Mouse (Mus musculus) neural tube, embryonic 12.5 days (tissue): ENCODE measurements at regions not wholly inside any gene's neighbourhood (a gene's known extent, or its start where the extent isn't known, plus 50 kb on each side); places are given as distances from the start of the nearest gene placed in this dataset.

Source experiments
- ATAC-seq: fragments of 200-750 bp; cut with Nextera tagmentation; 2 replicates; pipeline ENCODE4 v1.8.0; 2017; ENCODE audit warnings: low read depth, mild to moderate bottlenecking, moderate TSS enrichment, moderate library complexity; ENCODE audit not compliant: low FRiP score
- H3K27ac ChIP-seq: fragments of 300-500 bp; sonication (generic); 2 replicates; pipeline ENCODE4 v1.5.1; 2016
- H3K27me3 ChIP-seq: fragments of 300-500 bp; sonication (generic); replicated peaks from 2 replicates; pipeline ENCODE4 v1.6.1; 2016; ENCODE audit warnings: mild to moderate bottlenecking
- H3K36me3 ChIP-seq: fragments of 300-500 bp; sonication (generic); 2 replicates; pipeline ENCODE4 v1.6.1; 2016; ENCODE audit warnings: mild to moderate bottlenecking
- H3K4me1 ChIP-seq: fragments of 300-500 bp; sonication (generic); 2 replicates; pipeline ENCODE4 v1.6.1; 2016
- H3K4me2 ChIP-seq: fragments of 300-500 bp; sonication (generic); replicated peaks from 2 replicates; pipeline ENCODE4 v1.6.1; 2016; ENCODE audit warnings: mild to moderate bottlenecking
- H3K4me3 ChIP-seq: fragments of 300-500 bp; sonication (generic); 2 replicates; pipeline ENCODE4 v1.5.1; 2016
- H3K9ac ChIP-seq: fragments of 300-500 bp; sonication (generic); 2 replicates; pipeline ENCODE4 v1.6.1; 2016; ENCODE audit warnings: mild to moderate bottlenecking
- H3K9me3 ChIP-seq: fragments of 300-500 bp; sonication (generic); 2 replicates; pipeline ENCODE4 v1.6.1; 2016; ENCODE audit warnings: mild to moderate bottlenecking
- WGBS: fragments of 180-500 bp; shearing (Covaris S2); methylation state at CpG from one replicate; pipeline ENCODE4 v1.1.7; 2016; 5-methylcytosine and 5-hydroxymethylcytosine counted together

- Histone ChIP-seq H3K9ac (no peak overlapping the region), H3K4me1 (no peaks in the 10 kb centered on the region), H3K4me2 (no peak overlapping the region), H3K9me3 (no peaks in the 10 kb centered on the region), H3K27me3 (no peaks in the 10 kb centered on the region), H3K4me3 (no peak overlapping the region), H3K27ac (no peak overlapping the region), H3K36me3 (no peaks in the 10 kb centered on the region)
- no peak for ATAC-seq
Measured at GRCm38 (mm10) chr17:89449391-89449790, 248.9 kb upstream of the Fshr start.

- ATAC-seq, result no peak
- no peaks in the 10 kb centered on the region for H3K9me3 ChIP-seq
- H3K27ac ChIP-seq, result no peak overlapping the region
- H3K9ac ChIP-seq, result no peak overlapping the region
- H3K36me3 ChIP-seq, result no peaks in the 10 kb centered on the region
- H3K4me1 ChIP-seq, result no peaks in the 10 kb centered on the region
- no peaks in the 10 kb centered on the region for H3K27me3 ChIP-seq
- H3K4me2 ChIP-seq, result no peak overlapping the region
- no peak overlapping the region for H3K4me3 ChIP-seq
- 90% methylated on average over 4 of the region's 4 CpGs for WGBS
Measured at GRCm38 (mm10) chr17:89434288-89434687, 233.8 kb upstream of the Fshr start.

DNA sequence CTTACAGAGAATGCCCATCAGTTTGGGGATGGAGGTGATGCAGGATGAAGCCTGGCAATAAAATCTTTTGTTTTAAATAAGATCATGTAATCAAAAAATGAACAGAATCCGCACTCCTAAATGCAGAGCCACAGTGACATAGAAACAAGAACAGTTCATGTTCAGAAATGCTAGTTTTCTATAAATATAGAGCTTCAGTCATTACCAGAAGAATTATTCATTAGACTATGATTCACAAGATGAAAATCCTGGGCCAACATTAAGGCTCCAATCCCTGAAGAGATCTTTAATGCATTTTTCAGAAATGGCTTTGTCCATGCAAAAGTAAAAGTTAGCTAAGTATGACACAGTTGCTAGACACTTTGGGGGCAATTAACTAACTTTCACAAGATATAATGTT, 209.6 kb upstream of the Fshr start:
- Histone ChIP-seq H3K9me3 (no peaks in the 10 kb centered on the region), H3K9ac (no peak overlapping the region), H3K27me3 (no peaks in the 10 kb centered on the region), H3K4me3 (no peak overlapping the region), H3K4me2 (no peak overlapping the region), H3K36me3 (no peaks in the 10 kb centered on the region), H3K4me1 (no peaks in the 10 kb centered on the region), H3K27ac (no peak overlapping the region)
- ATAC-seq, result no peak
- WGBS, result 92% methylated on average over 1 of the region's 1 CpGs

DNA sequence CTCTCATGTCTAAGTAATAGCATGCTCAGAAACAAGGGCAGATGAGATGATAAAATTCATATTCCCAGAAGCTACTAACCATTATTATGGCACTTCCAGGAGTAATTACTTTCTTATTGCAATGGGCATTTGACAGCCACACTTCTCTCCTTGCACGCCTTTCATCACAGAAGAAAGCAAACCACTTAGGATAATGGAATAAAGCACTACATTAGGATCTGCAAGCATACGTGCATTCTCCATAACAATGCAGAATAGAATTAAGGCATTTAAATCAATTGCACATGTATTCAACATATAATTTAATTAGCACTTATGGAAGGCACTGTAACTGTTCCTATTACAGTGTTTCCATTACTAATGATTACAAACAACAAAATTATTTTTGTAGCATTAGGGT, 205.1 kb upstream of the Fshr start:
- no peaks in the 10 kb centered on the region for H3K36me3 ChIP-seq
- H3K9me3 ChIP-seq, result no peaks in the 10 kb centered on the region
- no peak overlapping the region for H3K27ac ChIP-seq
- no peak for ATAC-seq
- WGBS, result 74% methylated on average over 2 of the region's 2 CpGs
- H3K9ac ChIP-seq, result no peak overlapping the region
- no peak overlapping the region for H3K4me3 ChIP-seq
- H3K4me2 ChIP-seq, result no peak overlapping the region
- no peaks in the 10 kb centered on the region for H3K4me1 ChIP-seq
- no peaks in the 10 kb centered on the region for H3K27me3 ChIP-seq

DNA sequence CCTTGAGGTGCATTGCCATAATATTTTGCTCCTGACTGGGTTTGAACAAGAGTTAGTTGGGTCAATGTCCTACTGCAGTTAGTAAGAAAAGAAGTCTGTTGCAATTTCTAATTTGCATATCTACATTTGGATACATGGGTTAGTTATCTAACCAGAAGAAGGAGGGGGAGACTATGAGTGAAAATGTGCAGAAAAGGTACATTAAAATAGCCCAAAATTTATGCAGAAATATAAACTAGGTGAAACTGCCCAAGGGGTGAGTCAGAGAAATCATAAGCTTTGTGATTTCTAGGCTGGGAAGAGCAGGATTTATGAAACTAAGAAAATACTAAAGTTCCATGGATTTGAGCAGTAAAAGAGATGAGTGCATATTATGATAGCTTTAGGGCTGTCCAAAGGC, 156.8 kb upstream of the Fshr start:
- Histone ChIP-seq H3K4me3 (no peak overlapping the region), H3K36me3 (no peaks in the 10 kb centered on the region), H3K4me1 (no peaks in the 10 kb centered on the region), H3K9me3 (no peaks in the 10 kb centered on the region), H3K4me2 (no peak overlapping the region), H3K9ac (no peak overlapping the region), H3K27ac (no peak overlapping the region), H3K27me3 (no peaks in the 10 kb centered on the region)
- ATAC-seq, result no peak

- no peak overlapping the region for H3K27ac ChIP-seq
- H3K4me2 ChIP-seq, result no peak overlapping the region
- ATAC-seq, result peak; percentile 80
- H3K9me3 ChIP-seq, result no peaks in the 10 kb centered on the region
- no peaks in the 10 kb centered on the region; the same call in 1 of the 2 replicates for H3K4me1 ChIP-seq
- H3K4me3 ChIP-seq, result no peak overlapping the region
- no peaks in the 10 kb centered on the region for H3K27me3 ChIP-seq
- H3K9ac ChIP-seq, result no peak overlapping the region
- 61% methylated on average over 8 of the region's 8 CpGs for WGBS
- H3K36me3 ChIP-seq, result no peaks in the 10 kb centered on the region
Measured at GRCm38 (mm10) chr17:89340497-89341205, 140.2 kb upstream of the Fshr start.

- H3K27me3 ChIP-seq, result no peaks in the 10 kb centered on the region
- H3K9me3 ChIP-seq, result no peaks in the 10 kb centered on the region
- no peaks in the 10 kb centered on the region for H3K4me1 ChIP-seq
- ATAC-seq, result no peak
- no peaks in the 10 kb centered on the region for H3K36me3 ChIP-seq
- H3K4me3 ChIP-seq, result no peak overlapping the region
- H3K9ac ChIP-seq, result no peak overlapping the region
- no peak overlapping the region for H3K4me2 ChIP-seq
- WGBS, result 70% methylated on average over 2 of the region's 2 CpGs
- H3K27ac ChIP-seq, result no peak overlapping the region
Measured at GRCm38 (mm10) chr17:89319602-89320288, 119.3 kb upstream of the Fshr start.

- no peak for ATAC-seq
Measured at GRCm38 (mm10) chr17:89318356-89318755, 117.9 kb upstream of the Fshr start.

DNA sequence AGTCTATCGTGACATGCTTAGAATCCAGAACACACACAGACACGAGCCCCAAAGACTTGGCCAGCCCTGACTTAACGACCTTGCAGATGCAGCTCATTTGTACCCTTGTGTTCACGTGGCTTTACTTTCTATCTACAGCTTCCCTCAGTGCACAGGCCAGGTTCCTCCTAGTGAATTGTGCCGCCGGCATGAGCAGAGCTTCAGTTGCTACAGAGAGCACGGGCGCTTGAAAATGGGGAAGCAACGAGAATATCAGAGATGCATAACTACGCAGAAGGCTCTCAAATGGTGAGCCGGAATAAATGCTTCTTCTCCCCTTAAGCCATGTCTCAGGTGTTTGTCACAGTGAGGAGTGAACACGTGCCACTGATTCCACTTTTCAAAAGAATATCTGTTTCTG, 110.7 kb upstream of the Fshr start:
- ATAC-seq, result no peak
- Histone ChIP-seq H3K36me3 (no peaks in the 10 kb centered on the region), H3K4me3 (no peak overlapping the region), H3K9me3 (no peaks in the 10 kb centered on the region), H3K4me2 (no peak overlapping the region), H3K27me3 (no peaks in the 10 kb centered on the region), H3K27ac (no peak overlapping the region), H3K9ac (no peak overlapping the region), H3K4me1 (no peaks in the 10 kb centered on the region)
- WGBS, result 91% methylated on average over 12 of the region's 12 CpGs

More at GRCm38 (mm10) chr17:89318356-89318755, 117.9 kb upstream of the Fshr start:
- H3K36me3 ChIP-seq, result no peaks in the 10 kb centered on the region
- H3K9me3 ChIP-seq, result no peaks in the 10 kb centered on the region
- H3K27ac ChIP-seq, result no peak overlapping the region
- no peaks in the 10 kb centered on the region for H3K27me3 ChIP-seq
- 93% methylated on average over 1 of the region's 1 CpGs for WGBS
- no peak overlapping the region for H3K4me3 ChIP-seq
- H3K9ac ChIP-seq, result no peak overlapping the region
- H3K4me1 ChIP-seq, result no peaks in the 10 kb centered on the region
- H3K4me2 ChIP-seq, result no peak overlapping the region

- Histone ChIP-seq H3K9ac (no peak overlapping the region), H3K9me3 (no peaks in the 10 kb centered on the region), H3K36me3 (no peaks in the 10 kb centered on the region), H3K4me1 (no peaks in the 10 kb centered on the region), H3K27ac (no peak overlapping the region), H3K4me3 (no peak overlapping the region), H3K27me3 (no peaks in the 10 kb centered on the region), H3K4me2 (no peak overlapping the region)
- no peak for ATAC-seq
- 86% methylated on average over 4 of the region's 4 CpGs for WGBS
Measured at GRCm38 (mm10) chr17:89301325-89301724, 100.8 kb upstream of the Fshr start.

GRCm38 (mm10) chr17:89297277-89298002, 97.0 kb upstream of the Fshr start:
- no peak for ATAC-seq
- Histone ChIP-seq H3K27ac (no peak overlapping the region), H3K36me3 (no peaks in the 10 kb centered on the region), H3K4me2 (no peak overlapping the region), H3K9ac (no peak overlapping the region), H3K27me3 (no peaks in the 10 kb centered on the region), H3K4me1 (no peaks in the 10 kb centered on the region), H3K9me3 (no peaks in the 10 kb centered on the region), H3K4me3 (no peak overlapping the region)
- whole genome bisulfite sequencing, result 25% methylated on average over 4 of the region's 4 CpGs

- H3K4me3 ChIP-seq, result no peak overlapping the region
- H3K27me3 ChIP-seq, result no peaks in the 10 kb centered on the region
- peaks cover 13% of the 10 kb centered on the region; the same call in 1 of the 2 replicates for H3K9me3 ChIP-seq
- H3K27ac ChIP-seq, result no peak overlapping the region
- no peak overlapping the region for H3K9ac ChIP-seq
- H3K4me2 ChIP-seq, result no peak overlapping the region
- no peaks in the 10 kb centered on the region for H3K4me1 ChIP-seq
- 83% methylated on average over 2 of the region's 2 CpGs for WGBS
- no peaks in the 10 kb centered on the region for H3K36me3 ChIP-seq
- no peak for ATAC-seq
Measured at GRCm38 (mm10) chr17:89281321-89281720, 80.8 kb upstream of the Fshr start.
